Mouse (Mus musculus) G1E (cell line): Measurements from ENCODE around the gene Arsg.

ENCODE experiments used
- CTCF ChIP-seq: IDR thresholded peaks from 2 replicates; pipeline ENCODE4 v1.5.1; 2012; ENCODE audit warnings: low read depth, low read length, inconsistent platforms, mixed read lengths
- GATA1 ChIP-seq: IDR thresholded peaks from 2 replicates; pipeline ENCODE4 v1.6.1; 2012; ENCODE audit warnings: borderline replicate concordance, low read length, inconsistent platforms, mixed read lengths
- TAL1 ChIP-seq: conservative IDR thresholded peaks from 2 replicates; pipeline ENCODE4 v1.6.1; 2012; ENCODE audit warnings: low read depth, low read length, inconsistent platforms, mixed read lengths

DNA sequence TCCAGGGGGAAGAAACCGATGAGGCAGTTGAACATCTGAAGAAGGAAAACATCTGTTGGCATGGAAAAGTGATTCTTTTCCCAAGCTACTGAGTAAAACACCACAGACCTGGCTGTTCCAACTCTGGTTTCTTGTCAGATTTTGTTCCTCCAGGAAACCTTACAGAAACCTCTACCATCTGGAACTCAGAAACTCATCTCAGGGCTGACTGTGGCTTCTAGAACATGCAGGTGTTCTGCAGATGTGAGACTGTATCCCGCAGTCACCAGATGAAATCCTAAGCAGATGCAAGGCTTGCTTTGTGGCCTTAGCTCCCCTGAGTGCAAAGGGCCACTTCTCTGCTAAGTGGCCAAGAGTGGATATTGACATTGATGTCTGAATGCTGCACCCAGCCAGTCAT, 16.6 kb downstream of the Arsg start:
- TF ChIP-seq CTCF (no peak), GATA1 (no peak), TAL1 (no peak)
